Mouse (Mus musculus): ENCODE data around the gene Invs.

- TF ChIP-seq CTCF (IDR thresholded peaks at IDR 0.05 in 2 of 3, conservative IDR thresholded peaks at IDR 0.05 in 1 of 3; ENCODE audit: control insufficient read depth in 1 of 3, insufficient read depth in 1 of 3, low read depth in 2 of 3, low read length in 3 of 3, poor library complexity in 1 of 3, severe bottlenecking in 1 of 3) = no peak
- no peak for TF ChIP-seq MAZ (IDR thresholded peaks at IDR 0.05; ENCODE audit: low read depth, low read length)
- no peak for TF ChIP-seq POLR2A (IDR thresholded peaks at IDR 0.05; ENCODE audit: control insufficient read depth in 1 of 2, insufficient read depth in 1 of 2, low read depth in 1 of 2, low read length in 2 of 2, poor library complexity in 1 of 2)
- TF ChIP-seq MAX (IDR thresholded peaks at IDR 0.05; ENCODE audit: low read length) = no peak
- TF ChIP-seq POLR2AphosphoS2 (IDR thresholded peaks at IDR 0.05; ENCODE audit: low read length) = no peak
- no peak for TF ChIP-seq E2F4 (IDR thresholded peaks at IDR 0.05; ENCODE audit: borderline replicate concordance, low read depth, low read length)
- no peak for TF ChIP-seq EP300 (IDR thresholded peaks at IDR 0.05; ENCODE audit: low read depth in 1 of 2, low read length in 2 of 2)
- TF ChIP-seq TAL1 (IDR thresholded peaks at IDR 0.05; ENCODE audit: low read length) = no peak
- no peak for TF ChIP-seq NRF1 (IDR thresholded peaks at IDR 0.05; ENCODE audit: insufficient read depth, low read depth, low read length, poor library complexity, severe bottlenecking)
Measured at GRCm38 (mm10) chr4:48428054-48428453, 148.5 kb downstream of the Invs start.
